Mouse (Mus musculus) adrenal gland, adult 18-20 months (tissue): ENCODE results near the gene Cpeb2. TPM values are rescaled to one million over a fixed set of nuclear protein-coding genes. Genes with fewer than 3 reads are reported as not detected.

ENCODE experiments used
- DNase-seq, 2 experiments: peaks; one replicate each; pipeline ENCODE4 v3.0.0; 2021 to 2022; ENCODE audit warnings: low spot score in 2 of 2
- total RNA-seq, 2 experiments: library from RNA; stranded (reverse); gene quantifications; 1 replicate in 1 of 2; 2 replicates in 1 of 2; pipeline ENCODE4 v1.2.3; 2021

Cpeb2 gene
- total RNA-seq, 2 experiments from 2014 or later: 36.7 to 46.5 TPM

- no peak for DNase-seq
Observed at GRCm38 (mm10) chr5:43237238-43237637, 4.3 kb downstream of the Cpeb2 start.

GRCm38 (mm10) chr5:43239141-43239835 lies 6.3 kb downstream of the Cpeb2 start:
- DNase-seq: no peak

GRCm38 (mm10) chr5:43240729-43241128 lies 7.8 kb downstream of the Cpeb2 start:
- no peak for DNase-seq

GRCm38 (mm10) chr5:43246236-43246635 lies 13.3 kb downstream of the Cpeb2 start:
- DNase-seq: no peak

- no peak for DNase-seq
Observed at GRCm38 (mm10) chr5:43246954-43247353, 14.0 kb downstream of the Cpeb2 start.

- no peak for DNase-seq
Observed at GRCm38 (mm10) chr5:43248001-43248430, 15.0 kb downstream of the Cpeb2 start.

GRCm38 (mm10) chr5:43257490-43257889 lies 24.5 kb downstream of the Cpeb2 start:
- DNase-seq: no peak

GRCm38 (mm10) chr5:43258472-43259142 lies 25.6 kb downstream of the Cpeb2 start:
- DNase-seq: no peak

GRCm38 (mm10) chr5:43261814-43262213 lies 28.8 kb downstream of the Cpeb2 start:
- DNase-seq: no peak

GRCm38 (mm10) chr5:43263951-43264350 lies 31.0 kb downstream of the Cpeb2 start:
- DNase-seq: no peak

- DNase-seq: no peak
Observed at GRCm38 (mm10) chr5:43264696-43265095, 31.7 kb downstream of the Cpeb2 start.

- DNase-seq: no peak
Observed at GRCm38 (mm10) chr5:43277982-43278381, 45.0 kb downstream of the Cpeb2 start.

- DNase-seq: no peak
Observed at GRCm38 (mm10) chr5:43279774-43280173, 46.8 kb downstream of the Cpeb2 start.

GRCm38 (mm10) chr5:43285756-43286155 lies 52.8 kb downstream of the Cpeb2 start:
- DNase-seq: no peak

- DNase-seq: no peak
Observed at GRCm38 (mm10) chr5:43289752-43290446, 56.9 kb downstream of the Cpeb2 start.

- DNase-seq: no peak
Observed at GRCm38 (mm10) chr5:43293136-43293535, 60.2 kb downstream of the Cpeb2 start.

GRCm38 (mm10) chr5:43297459-43297858 lies 64.5 kb downstream of the Cpeb2 start:
- no peak for DNase-seq

- DNase-seq: no peak
Observed at GRCm38 (mm10) chr5:43298975-43299374, 66.0 kb downstream of the Cpeb2 start.

GRCm38 (mm10) chr5:43300076-43300475 lies 67.1 kb downstream of the Cpeb2 start:
- DNase-seq: no peak

- DNase-seq: no peak
Observed at GRCm38 (mm10) chr5:43300979-43301378, 68.0 kb downstream of the Cpeb2 start.

- no peak for DNase-seq
Observed at GRCm38 (mm10) chr5:43303504-43303903, 70.5 kb downstream of the Cpeb2 start.

- DNase-seq: no peak
Observed at GRCm38 (mm10) chr5:43305449-43305848, 72.5 kb downstream of the Cpeb2 start.
